25 mouse cellular contexts compared by ENCODE assay signal in genomic region chr2:84723856-84724255, GRCm38 (mm10). TPM values are rescaled to one million over a fixed set of nuclear protein-coding genes. Genes with fewer than 3 reads are reported as not detected.
DNase-seq lines count a peak whose midpoint lies in the region; ATAC-seq and TF ChIP-seq lines count a peak whose summit lies in the region.
"Had no signal": no experiment of that assay in that cellular context is flagged by ENCODE, and none has a peak within 500 bp of the region (broad histone marks: within the 10 kb centered on the region; RNA-seq: fewer than 3 reads in every experiment).

No protein-coding gene starts in this region.

- peak overlapping the region; percentile 43; the same call in 1 of the 2 replicates for H3K27ac ChIP-seq in liver, embryonic 12.5 days
- H3K27ac ChIP-seq in liver, embryonic 11.5 days (ENCODE audit: low read depth, low read length): no peak overlapping the region
- H3K27ac ChIP-seq in liver, embryonic 15.5 days (replicated peaks): 0 out of 2 replicates have a peak overlapping the region, but pooled peaks have one; percentile 9
- no peak overlapping the region for H3K27ac ChIP-seq in testis, adult 2 months (ENCODE audit: control insufficient read depth, insufficient read depth, low read depth, low read length)
- H3K27ac ChIP-seq: embryonic facial prominence, embryonic 10.5 days; embryonic facial prominence, embryonic 12.5 days; forebrain, embryonic 13.5 days; forebrain, embryonic 15.5 days had no signal

- ATAC-seq in erythroblast, adult 5-6 weeks (replicated peaks; ENCODE audit: low FRiP score, poor library complexity, severe bottlenecking): no peak
- ATAC-seq in liver, embryonic 12.5 days: no peak
- ATAC-seq in liver, embryonic 11.5 days (replicated peaks; ENCODE audit: low FRiP score): no peak
- no peak for ATAC-seq in liver, embryonic 15.5 days (ENCODE audit: insufficient read depth)
- ATAC-seq: activated CD4-positive, CD25-positive, alpha-beta regulatory T cell, adult 4 months; CD4-positive, CD25-positive, alpha-beta regulatory T cell, adult 4 months; forebrain, embryonic 13.5 days; forebrain, embryonic 15.5 days; Patski had no signal

- no peak for TF ChIP-seq CTCF in testis, adult 2 months (IDR thresholded peaks at IDR 0.05; ENCODE audit: control insufficient read depth, insufficient read depth, insufficient replicate concordance, low read depth, low read length)

- H3K9ac ChIP-seq in liver, embryonic 12.5 days: no peak overlapping the region
- no peak overlapping the region for H3K9ac ChIP-seq in liver, embryonic 11.5 days (ENCODE audit: low read depth, low read length)
- H3K9ac ChIP-seq in liver, embryonic 15.5 days: 0 out of 2 replicates have a peak overlapping the region, but pooled peaks have one; percentile 23
- H3K9ac ChIP-seq: embryonic facial prominence, embryonic 12.5 days; forebrain, embryonic 13.5 days; forebrain, embryonic 15.5 days had no signal

- no peaks in the 10 kb centered on the region for H3K27me3 ChIP-seq in erythroblast, embryonic 14.5 days (ENCODE audit: control insufficient read depth)
- no peaks in the 10 kb centered on the region for H3K27me3 ChIP-seq in liver, embryonic 12.5 days (replicated peaks)
- no peaks in the 10 kb centered on the region for H3K27me3 ChIP-seq in liver, embryonic 11.5 days (replicated peaks; ENCODE audit: control insufficient read depth, insufficient read depth, low read length)
- H3K27me3 ChIP-seq in liver, embryonic 15.5 days: no peaks in the 10 kb centered on the region
- no peaks in the 10 kb centered on the region for H3K27me3 ChIP-seq in testis, adult 2 months (ENCODE audit: control insufficient read depth, insufficient read depth, low read length)
- H3K27me3 ChIP-seq: CH12.LX; embryonic facial prominence, embryonic 12.5 days; forebrain, embryonic 13.5 days; forebrain, embryonic 15.5 days; Patski had no signal

- peaks cover 74% of the 10 kb centered on the region for H3K36me3 ChIP-seq in erythroblast, embryonic 14.5 days (ENCODE audit: control insufficient read depth)
- H3K36me3 ChIP-seq in liver, embryonic 12.5 days: peaks cover 51% of the 10 kb centered on the region
- peaks cover 13% of the 10 kb centered on the region for H3K36me3 ChIP-seq in liver, embryonic 11.5 days (ENCODE audit: control insufficient read depth, insufficient read depth, low read length)
- H3K36me3 ChIP-seq in liver, embryonic 15.5 days (replicated peaks): peaks cover 61% of the 10 kb centered on the region
- peaks cover 3% of the 10 kb centered on the region; the same call in 1 of the 2 replicates for H3K36me3 ChIP-seq in testis, adult 2 months (ENCODE audit: control insufficient read depth, insufficient read depth, low read length)

- H3K4me2 ChIP-seq in liver, embryonic 12.5 days: peak overlapping the region; percentile 85
- no peak overlapping the region for H3K4me2 ChIP-seq in liver, embryonic 11.5 days
- peak overlapping the region; percentile 81; the same call in 1 of the 2 replicates for H3K4me2 ChIP-seq in liver, embryonic 15.5 days
- H3K4me2 ChIP-seq: embryonic facial prominence, embryonic 12.5 days; forebrain, embryonic 13.5 days; forebrain, embryonic 15.5 days had no signal

- WGBS in liver, embryonic 12.5 days (ENCODE audit: insufficient replicate concordance): 90% methylated on average over 14 of the region's 14 CpGs
- WGBS in liver, embryonic 11.5 days: 91% methylated on average over 14 of the region's 14 CpGs
- 89% methylated on average over 14 of the region's 14 CpGs for WGBS in liver, embryonic 15.5 days (ENCODE audit: insufficient replicate concordance)

- H3K4me1 ChIP-seq in erythroblast, embryonic 14.5 days (ENCODE audit: control insufficient read depth): peaks cover 69% of the 10 kb centered on the region
- H3K4me1 ChIP-seq in liver, embryonic 12.5 days: peaks cover 57% of the 10 kb centered on the region
- peaks cover 19% of the 10 kb centered on the region for H3K4me1 ChIP-seq in liver, embryonic 11.5 days (replicated peaks; ENCODE audit: control insufficient read depth, insufficient read depth, low read length)
- peaks cover 67% of the 10 kb centered on the region for H3K4me1 ChIP-seq in liver, embryonic 15.5 days (replicated peaks)
- no peaks in the 10 kb centered on the region for H3K4me1 ChIP-seq in testis, adult 2 months (ENCODE audit: control insufficient read depth, insufficient read depth, low read length)

- peak overlapping the region; percentile 12 for H3K4me3 ChIP-seq in erythroblast, embryonic 14.5 days (replicated peaks)
- H3K4me3 ChIP-seq in liver, embryonic 12.5 days: 0 out of 2 replicates have a peak overlapping the region, but pooled peaks have one; percentile 75
- H3K4me3 ChIP-seq in liver, embryonic 11.5 days (ENCODE audit: low read depth, low read length): no peak overlapping the region
- H3K4me3 ChIP-seq in liver, embryonic 15.5 days (replicated peaks): no peak overlapping the region
- peak overlapping the region; percentile 65 for H3K4me3 ChIP-seq in testis, adult 2 months (ENCODE audit: control insufficient read depth, low read depth, low read length)
- H3K4me3 ChIP-seq: embryonic facial prominence, embryonic 10.5 days; embryonic facial prominence, embryonic 12.5 days; forebrain, embryonic 13.5 days; forebrain, embryonic 15.5 days had no signal

- TF ChIP-seq POLR2A in testis, adult 2 months (IDR thresholded peaks at IDR 0.05; ENCODE audit: control insufficient read depth, low read depth, low read length): no peak

- DNase-seq in liver, embryonic 11.5 days (ENCODE audit: low spot score): no peak
- no peak for DNase-seq in liver
- no peak for DNase-seq in testis, postnatal 14 days (ENCODE audit: low spot score)
- DNase-seq: adrenal gland, adult 8-10 months; adrenal gland, postnatal 14 days; adrenal gland, postnatal 36 days; B cell, adult 2 months; cerebellum, adult 11-12 months; cerebellum, adult 2 months; cerebellum, postnatal 10 days; cerebellum, postnatal 25 days had no signal

- no peaks in the 10 kb centered on the region for H3K9me3 ChIP-seq in erythroblast, embryonic 14.5 days (ENCODE audit: control insufficient read depth, low read length)
- H3K9me3 ChIP-seq in liver, embryonic 12.5 days (replicated peaks): no peaks in the 10 kb centered on the region
- H3K9me3 ChIP-seq in liver, embryonic 11.5 days (ENCODE audit: control insufficient read depth, low read length): no peaks in the 10 kb centered on the region
- no peaks in the 10 kb centered on the region for H3K9me3 ChIP-seq in liver, embryonic 15.5 days (replicated peaks)
- H3K9me3 ChIP-seq: embryonic facial prominence, embryonic 10.5 days; embryonic facial prominence, embryonic 12.5 days; forebrain, embryonic 13.5 days; forebrain, embryonic 15.5 days; G1E had no signal

RNA-seq across cellular contexts. Expression of gene Clp1, which starts 3.3 kb away (rescaled TPM):
- polyA plus RNA-seq in erythroblast, embryonic 14.5 days (2012): 0.18 and 0.22 TPM in 2 replicates
- total RNA-seq in erythroblast, adult 5-6 weeks (2015; ENCODE audit: low replicate concordance): 53.6 and 64.6 TPM in 2 replicates
- 46.7 and 70.3 TPM in 2 replicates for total RNA-seq in erythroblast, adult 5-6 weeks (2017; ENCODE audit: low replicate concordance)
- polyA plus RNA-seq in liver, embryonic 12.5 days (2016; fragmentation: Nextera tagmentation; extraction: Ambion mirVana): 57.2 and 59.8 TPM in 2 replicates
- 59.3 and 63.4 TPM in 2 replicates for polyA plus RNA-seq in liver, embryonic 11.5 days (2014; fragmentation: Nextera tagmentation; extraction: Ambion mirVana)
- polyA plus RNA-seq in liver, embryonic 15.5 days (2015; fragmentation: Nextera tagmentation; extraction: Ambion mirVana): 53.9 and 59.7 TPM in 2 replicates
- polyA plus RNA-seq in testis, adult 2 months (2012; rRNA removed): 27.6 and 32.8 TPM in 2 replicates

RNA-seq across cellular contexts. Expression of gene Zdhhc5, which starts 8.9 kb away (rescaled TPM):
- polyA plus RNA-seq in erythroblast, embryonic 14.5 days (2012): 5.5 and 5.9 TPM in 2 replicates
- 28.4 and 29.2 TPM in 2 replicates for total RNA-seq in erythroblast, adult 5-6 weeks (2015; ENCODE audit: low replicate concordance)
- 39.8 and 41.3 TPM in 2 replicates for total RNA-seq in erythroblast, adult 5-6 weeks (2017; ENCODE audit: low replicate concordance)
- 28.1 and 29.3 TPM in 2 replicates for polyA plus RNA-seq in liver, embryonic 12.5 days (2016; fragmentation: Nextera tagmentation; extraction: Ambion mirVana)
- 26.5 and 28.8 TPM in 2 replicates for polyA plus RNA-seq in liver, embryonic 11.5 days (2014; fragmentation: Nextera tagmentation; extraction: Ambion mirVana)
- polyA plus RNA-seq in liver, embryonic 15.5 days (2015; fragmentation: Nextera tagmentation; extraction: Ambion mirVana): 17.3 and 18.4 TPM in 2 replicates
- 234 and 236 TPM in 2 replicates for polyA plus RNA-seq in testis, adult 2 months (2012; rRNA removed)

RNA-seq across cellular contexts. Expression of gene Ypel4, which starts 10.0 kb away (rescaled TPM):
- 145 and 156 TPM in 2 replicates for polyA plus RNA-seq in erythroblast, embryonic 14.5 days (2012)
- 1,364 and 1,503 TPM in 2 replicates for total RNA-seq in erythroblast, adult 5-6 weeks (2015; ENCODE audit: low replicate concordance)
- total RNA-seq in erythroblast, adult 5-6 weeks (2017; ENCODE audit: low replicate concordance): 1,636 and 1,967 TPM in 2 replicates
- polyA plus RNA-seq in liver, embryonic 12.5 days (2016; fragmentation: Nextera tagmentation; extraction: Ambion mirVana): 49.8 and 52.1 TPM in 2 replicates
- polyA plus RNA-seq in liver, embryonic 11.5 days (2014; fragmentation: Nextera tagmentation; extraction: Ambion mirVana): 11.4 and 14.2 TPM in 2 replicates
- polyA plus RNA-seq in liver, embryonic 15.5 days (2015; fragmentation: Nextera tagmentation; extraction: Ambion mirVana): 66.9 and 75.7 TPM in 2 replicates
- polyA plus RNA-seq in testis, adult 2 months (2012; rRNA removed): 13.6 and 14.8 TPM in 2 replicates

RNA-seq across cellular contexts. Expression of gene Gm19426, which starts 19.6 kb away (rescaled TPM):
- 0.10 and 0.76 TPM in 2 replicates for polyA plus RNA-seq in erythroblast, embryonic 14.5 days (2012)
- not detected in 2 replicates for total RNA-seq in erythroblast, adult 5-6 weeks (2015; ENCODE audit: low replicate concordance)
- total RNA-seq in erythroblast, adult 5-6 weeks (2017; ENCODE audit: low replicate concordance): not detected in 2 replicates
- polyA plus RNA-seq in liver, embryonic 12.5 days (2016; fragmentation: Nextera tagmentation; extraction: Ambion mirVana): 3.8 and 3.9 TPM in 2 replicates
- polyA plus RNA-seq in liver, embryonic 11.5 days (2014; fragmentation: Nextera tagmentation; extraction: Ambion mirVana): 2.9 and 3.3 TPM in 2 replicates
- 1.4 and 1.5 TPM in 2 replicates for polyA plus RNA-seq in liver, embryonic 15.5 days (2015; fragmentation: Nextera tagmentation; extraction: Ambion mirVana)
- 0.21 and 0.26 TPM in 2 replicates for polyA plus RNA-seq in testis, adult 2 months (2012; rRNA removed)
- total RNA-seq: CH12.LX, G1E had no signal
- polyA plus RNA-seq: activated CD4-positive, CD25-positive, alpha-beta regulatory T cell, adult 4 months; CD4-positive, CD25-positive, alpha-beta regulatory T cell, adult 4 months; G1E had no signal

RNA-seq across cellular contexts. Expression of gene Tmx2, which starts 44.9 kb away (rescaled TPM):
- 0.56 and 0.83 TPM in 2 replicates for polyA plus RNA-seq in erythroblast, embryonic 14.5 days (2012)
- 17.8 and 29.0 TPM in 2 replicates for total RNA-seq in erythroblast, adult 5-6 weeks (2015; ENCODE audit: low replicate concordance)
- 18.9 and 19.5 TPM in 2 replicates for total RNA-seq in erythroblast, adult 5-6 weeks (2017; ENCODE audit: low replicate concordance)
- polyA plus RNA-seq in liver, embryonic 12.5 days (2016; fragmentation: Nextera tagmentation; extraction: Ambion mirVana): 86.3 and 88.8 TPM in 2 replicates
- 115 and 125 TPM in 2 replicates for polyA plus RNA-seq in liver, embryonic 11.5 days (2014; fragmentation: Nextera tagmentation; extraction: Ambion mirVana)
- polyA plus RNA-seq in liver, embryonic 15.5 days (2015; fragmentation: Nextera tagmentation; extraction: Ambion mirVana): 71.2 and 71.8 TPM in 2 replicates
- 86.0 and 89.0 TPM in 2 replicates for polyA plus RNA-seq in testis, adult 2 months (2012; rRNA removed)

Comparison
In these comparisons a context has a peak if more than half of its experiments do, and no peak if none do; other contexts are left out.
1. H3K4me3 ChIP-seq: peak in erythroblast, embryonic 14.5 days (single experiment), liver, embryonic 12.5 days (single experiment) and testis, adult 2 months (single experiment); none in liver, embryonic 11.5 days (single experiment) and liver, embryonic 15.5 days (single experiment).
2. H3K27ac ChIP-seq: peak in liver, embryonic 12.5 days (single experiment) and liver, embryonic 15.5 days (single experiment); none in liver, embryonic 11.5 days (single experiment) and testis, adult 2 months (single experiment).
3. RNA of gene Clp1, which starts 3.3 kb away (polyA plus RNA-seq): 57.2 to 59.8 TPM in liver, embryonic 12.5 days, 59.3 to 63.4 TPM in liver, embryonic 11.5 days, 53.9 to 59.7 TPM in liver, embryonic 15.5 days and 27.6 to 32.8 TPM in testis, adult 2 months; 0.18 to 0.22 TPM in erythroblast, embryonic 14.5 days; every median in the first group is over 10 times any median in the second.